Mouse (Mus musculus): ENCODE results near the gene Kcna7. TPM values are rescaled to one million over a fixed set of nuclear protein-coding genes. Genes with fewer than 3 reads are reported as not detected.

Kcna7 gene
- total RNA-seq, 2 experiments from 2014 or later = not detected

GRCm38 (mm10) chr7:45455932-45456696 is 50.7 kb downstream of the Kcna7 start:
- no peak for ATAC-seq (replicated peaks; ENCODE audit: low FRiP score, poor library complexity, severe bottlenecking)

GRCm38 (mm10) chr7:45456721-45457203 is 51.3 kb downstream of the Kcna7 start:
- ATAC-seq (replicated peaks; ENCODE audit: low FRiP score, poor library complexity, severe bottlenecking) = no peak

- 0 out of 2 replicates have a peak, but pooled peaks have one; percentile 10 for ATAC-seq (replicated peaks; ENCODE audit: low FRiP score, poor library complexity, severe bottlenecking)
Observed at GRCm38 (mm10) chr7:45457204-45458060, 52.0 kb downstream of the Kcna7 start.

GRCm38 (mm10) chr7:45458748-45459563 is 53.5 kb downstream of the Kcna7 start:
- ATAC-seq (replicated peaks; ENCODE audit: low FRiP score, poor library complexity, severe bottlenecking) = peak; percentile 8; the same call in 1 of the 2 replicates

Other genes with a start within 250 kb of the Kcna7 start
Only the 30 nearest of the 33 such genes appear.
- gene Pth2, start 224.7 kb upstream of the Kcna7 start, total RNA-seq (2015; ENCODE audit: low replicate concordance) = not detected in 2 replicates
- not detected in 2 replicates for gene Pth2, start 224.7 kb upstream of the Kcna7 start, total RNA-seq (2017; ENCODE audit: low replicate concordance)
- not detected in 2 replicates for gene Ccdc155, start 200.8 kb upstream of the Kcna7 start, total RNA-seq (2015; ENCODE audit: low replicate concordance)
- gene Ccdc155, start 200.8 kb upstream of the Kcna7 start, total RNA-seq (2017; ENCODE audit: low replicate concordance) = not detected in 2 replicates
- gene Dkkl1, start 193.5 kb upstream of the Kcna7 start, total RNA-seq (2015; ENCODE audit: low replicate concordance) = 6.3 and 20.8 TPM in 2 replicates
- gene Dkkl1, start 193.5 kb upstream of the Kcna7 start, total RNA-seq (2017; ENCODE audit: low replicate concordance) = 0.56 TPM in 1 of 2 replicates, not detected in the other
- not detected in 2 replicates for gene Tead2, start 189.9 kb upstream of the Kcna7 start, total RNA-seq (2015; ENCODE audit: low replicate concordance)
- 0.42 and 0.51 TPM in 2 replicates for gene Tead2, start 189.9 kb upstream of the Kcna7 start, total RNA-seq (2017; ENCODE audit: low replicate concordance)
- gene Cd37, start 166.5 kb upstream of the Kcna7 start, total RNA-seq (2015; ENCODE audit: low replicate concordance) = 38.9 and 50.1 TPM in 2 replicates
- 18.7 and 20.7 TPM in 2 replicates for gene Cd37, start 166.5 kb upstream of the Kcna7 start, total RNA-seq (2017; ENCODE audit: low replicate concordance)
- gene Slc6a16, start 164.6 kb upstream of the Kcna7 start, total RNA-seq (2015; ENCODE audit: low replicate concordance) = not detected in 2 replicates
- gene Slc6a16, start 164.6 kb upstream of the Kcna7 start, total RNA-seq (2017; ENCODE audit: low replicate concordance) = not detected in 2 replicates
- not detected in 2 replicates for gene Slc6a21, start 128.1 kb upstream of the Kcna7 start, total RNA-seq (2015; ENCODE audit: low replicate concordance)
- not detected in 2 replicates for gene Slc6a21, start 128.1 kb upstream of the Kcna7 start, total RNA-seq (2017; ENCODE audit: low replicate concordance)
- 0.42 TPM in 1 of 2 replicates, not detected in the other for gene Trpm4, start 71.9 kb upstream of the Kcna7 start, total RNA-seq (2015; ENCODE audit: low replicate concordance)
- not detected in 2 replicates for gene Trpm4, start 71.9 kb upstream of the Kcna7 start, total RNA-seq (2017; ENCODE audit: low replicate concordance)
- gene Hrc, start 70.4 kb upstream of the Kcna7 start, total RNA-seq (2015; ENCODE audit: low replicate concordance) = not detected in 2 replicates
- gene Hrc, start 70.4 kb upstream of the Kcna7 start, total RNA-seq (2017; ENCODE audit: low replicate concordance) = not detected in 2 replicates
- gene Ppfia3, start 38.6 kb upstream of the Kcna7 start, total RNA-seq (2015; ENCODE audit: low replicate concordance) = 1.9 TPM in 1 of 2 replicates, not detected in the other
- gene Ppfia3, start 38.6 kb upstream of the Kcna7 start, total RNA-seq (2017; ENCODE audit: low replicate concordance) = 0.26 TPM in 1 of 2 replicates, not detected in the other
- gene Lin7b, start 35.1 kb upstream of the Kcna7 start, total RNA-seq (2015; ENCODE audit: low replicate concordance) = 1.5 TPM in 1 of 2 replicates, not detected in the other
- 5.4 TPM in 1 of 2 replicates, not detected in the other for gene Lin7b, start 35.1 kb upstream of the Kcna7 start, total RNA-seq (2017; ENCODE audit: low replicate concordance)
- gene Snrnp70, start 9.9 kb upstream of the Kcna7 start, total RNA-seq (2015; ENCODE audit: low replicate concordance) = 50.5 and 70.2 TPM in 2 replicates
- gene Snrnp70, start 9.9 kb upstream of the Kcna7 start, total RNA-seq (2017; ENCODE audit: low replicate concordance) = 169 and 259 TPM in 2 replicates
- gene Ntf5, start 8.0 kb downstream of the Kcna7 start, total RNA-seq (2015; ENCODE audit: low replicate concordance) = not detected in 2 replicates
- not detected in 2 replicates for gene Ntf5, start 8.0 kb downstream of the Kcna7 start, total RNA-seq (2017; ENCODE audit: low replicate concordance)
- not detected in 2 replicates for gene Lhb, start 15.2 kb downstream of the Kcna7 start, total RNA-seq (2015; ENCODE audit: low replicate concordance)
- not detected in 2 replicates for gene Lhb, start 15.2 kb downstream of the Kcna7 start, total RNA-seq (2017; ENCODE audit: low replicate concordance)
- gene Gys1, start 29.2 kb downstream of the Kcna7 start, total RNA-seq (2015; ENCODE audit: low replicate concordance) = 11.7 and 13.2 TPM in 2 replicates
- gene Gys1, start 29.2 kb downstream of the Kcna7 start, total RNA-seq (2017; ENCODE audit: low replicate concordance) = 4.6 and 8.9 TPM in 2 replicates
- 54.1 and 63.4 TPM in 2 replicates for gene Ruvbl2, start 32.4 kb downstream of the Kcna7 start, total RNA-seq (2015; ENCODE audit: low replicate concordance)
- 23.1 and 50.1 TPM in 2 replicates for gene Ruvbl2, start 32.4 kb downstream of the Kcna7 start, total RNA-seq (2017; ENCODE audit: low replicate concordance)
- 1,430 and 1,622 TPM in 2 replicates for gene Ftl1, start 54.2 kb downstream of the Kcna7 start, total RNA-seq (2015; ENCODE audit: low replicate concordance)
- gene Ftl1, start 54.2 kb downstream of the Kcna7 start, total RNA-seq (2017; ENCODE audit: low replicate concordance) = 705 and 987 TPM in 2 replicates
- 8.6 and 12.7 TPM in 2 replicates for gene Bax, start 61.2 kb downstream of the Kcna7 start, total RNA-seq (2015; ENCODE audit: low replicate concordance)
- 9.7 and 11.8 TPM in 2 replicates for gene Bax, start 61.2 kb downstream of the Kcna7 start, total RNA-seq (2017; ENCODE audit: low replicate concordance)
- gene Tulp2, start 76.2 kb downstream of the Kcna7 start, total RNA-seq (2015; ENCODE audit: low replicate concordance) = not detected in 2 replicates
- 0.42 TPM in 1 of 2 replicates, not detected in the other for gene Tulp2, start 76.2 kb downstream of the Kcna7 start, total RNA-seq (2017; ENCODE audit: low replicate concordance)
- not detected in 2 replicates for gene Gm45808, start 81.2 kb downstream of the Kcna7 start, total RNA-seq (2015; ENCODE audit: low replicate concordance)
- gene Gm45808, start 81.2 kb downstream of the Kcna7 start, total RNA-seq (2017; ENCODE audit: low replicate concordance) = not detected in 2 replicates
- 3.3 TPM in 2 replicates for gene Dhdh, start 83.2 kb downstream of the Kcna7 start, total RNA-seq (2015; ENCODE audit: low replicate concordance)
- 2.1 and 2.3 TPM in 2 replicates for gene Dhdh, start 83.2 kb downstream of the Kcna7 start, total RNA-seq (2017; ENCODE audit: low replicate concordance)
- gene Nucb1, start 104.8 kb downstream of the Kcna7 start, total RNA-seq (2015; ENCODE audit: low replicate concordance) = 83.0 and 88.6 TPM in 2 replicates
- 487 and 671 TPM in 2 replicates for gene Nucb1, start 104.8 kb downstream of the Kcna7 start, total RNA-seq (2017; ENCODE audit: low replicate concordance)
- gene Ppp1r15a, start 120.6 kb downstream of the Kcna7 start, total RNA-seq (2015; ENCODE audit: low replicate concordance) = 1,095 and 1,392 TPM in 2 replicates
- gene Ppp1r15a, start 120.6 kb downstream of the Kcna7 start, total RNA-seq (2017; ENCODE audit: low replicate concordance) = 1,351 and 1,490 TPM in 2 replicates
- gene Plekha4, start 120.7 kb downstream of the Kcna7 start, total RNA-seq (2015; ENCODE audit: low replicate concordance) = 1.3 TPM in 1 of 2 replicates, not detected in the other
- gene Plekha4, start 120.7 kb downstream of the Kcna7 start, total RNA-seq (2017; ENCODE audit: low replicate concordance) = 2.8 and 9.9 TPM in 2 replicates
- not detected in 2 replicates for gene Hsd17b14, start 149.2 kb downstream of the Kcna7 start, total RNA-seq (2015; ENCODE audit: low replicate concordance)
- not detected in 2 replicates for gene Hsd17b14, start 149.2 kb downstream of the Kcna7 start, total RNA-seq (2017; ENCODE audit: low replicate concordance)
- gene Bcat2, start 164.5 kb downstream of the Kcna7 start, total RNA-seq (2015; ENCODE audit: low replicate concordance) = 5.8 and 9.0 TPM in 2 replicates
- gene Bcat2, start 164.5 kb downstream of the Kcna7 start, total RNA-seq (2017; ENCODE audit: low replicate concordance) = 10.7 and 11.2 TPM in 2 replicates
- gene Fgf21, start 209.8 kb downstream of the Kcna7 start, total RNA-seq (2015; ENCODE audit: low replicate concordance) = not detected in 2 replicates
- not detected in 2 replicates for gene Fgf21, start 209.8 kb downstream of the Kcna7 start, total RNA-seq (2017; ENCODE audit: low replicate concordance)
- gene Fut1, start 211.6 kb downstream of the Kcna7 start, total RNA-seq (2015; ENCODE audit: low replicate concordance) = not detected in 2 replicates
- gene Fut1, start 211.6 kb downstream of the Kcna7 start, total RNA-seq (2017; ENCODE audit: low replicate concordance) = not detected in 2 replicates
- not detected in 2 replicates for gene Izumo1, start 216.2 kb downstream of the Kcna7 start, total RNA-seq (2015; ENCODE audit: low replicate concordance)
- not detected in 2 replicates for gene Izumo1, start 216.2 kb downstream of the Kcna7 start, total RNA-seq (2017; ENCODE audit: low replicate concordance)
- not detected in 2 replicates for gene Rasip1, start 221.8 kb downstream of the Kcna7 start, total RNA-seq (2015; ENCODE audit: low replicate concordance)
- gene Rasip1, start 221.8 kb downstream of the Kcna7 start, total RNA-seq (2017; ENCODE audit: low replicate concordance) = not detected in 2 replicates

Measured in erythroblast, adult 5-6 weeks (primary cell).